Mouse (Mus musculus) liver, adult 2 months (tissue): ENCODE results near the gene Gm11541.

ENCODE experiments used
- CTCF ChIP-seq: fragments of 200-500 bp; IDR thresholded peaks from 2 replicates; pipeline ENCODE4 v1.5.1; 2011; ENCODE audit warnings: low read depth, low read length, control low read depth
- POLR2A ChIP-seq: fragments of 200-500 bp; IDR thresholded peaks from 2 replicates; pipeline ENCODE4 v1.6.1; 2011; ENCODE audit warnings: low read length, control low read depth; ENCODE audit not compliant: insufficient read depth; ENCODE audit errors: extremely low read depth

GRCm38 (mm10) chr11:94715622-94716021 lies 11.3 kb upstream of the Gm11541 start:
- no peak for TF ChIP-seq CTCF
- TF ChIP-seq POLR2A = no peak
